Mouse (Mus musculus): ENCODE results near the gene Saxo1. TPM values are rescaled to one million over a fixed set of nuclear protein-coding genes. Genes with fewer than 3 reads are reported as not detected.

Gene Saxo1
- polyA plus RNA-seq, 1 experiment from 2014 or later = not detected

Other genes with a start within 250 kb of the Saxo1 start
- 132 and 135 TPM in 2 replicates for gene Rraga, start 17.3 kb upstream of the Saxo1 start, polyA plus RNA-seq (2015; fragmentation: Nextera tagmentation; extraction: Ambion mirVana)
- 11.5 TPM in 2 replicates for gene Haus6, start 53.7 kb upstream of the Saxo1 start, polyA plus RNA-seq (2015; fragmentation: Nextera tagmentation; extraction: Ambion mirVana)
- gene Plin2, start 111.7 kb upstream of the Saxo1 start, polyA plus RNA-seq (2015; fragmentation: Nextera tagmentation; extraction: Ambion mirVana) = 37.3 and 43.7 TPM in 2 replicates
- 3.2 and 4.7 TPM in 2 replicates for gene Dennd4c, start 190.2 kb upstream of the Saxo1 start, polyA plus RNA-seq (2015; fragmentation: Nextera tagmentation; extraction: Ambion mirVana)

Measured in forebrain, embryonic 16.5 days (tissue).